Mouse (Mus musculus): ENCODE results near the gene Ptprf.

Ptprf gene

DNA sequence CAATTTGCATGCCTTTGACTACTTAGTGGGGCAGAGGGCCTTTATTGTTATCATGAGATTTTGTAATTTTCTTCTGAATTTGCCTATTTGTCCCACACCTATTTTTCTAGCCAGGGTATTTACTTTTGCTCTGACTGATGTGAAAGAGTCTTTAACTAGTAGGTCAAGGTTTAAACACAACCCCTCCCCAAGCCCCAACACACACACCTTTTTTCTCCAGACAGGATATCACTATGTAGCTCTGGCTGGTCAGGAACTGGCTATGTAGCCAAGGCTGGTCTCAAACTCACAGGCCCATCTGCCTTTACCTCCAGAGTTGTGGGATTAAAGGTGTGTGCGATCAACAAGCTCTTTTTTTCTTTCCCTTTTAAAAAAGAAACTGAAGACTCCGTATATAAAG lies 92.1 kb downstream of the Ptprf start:
- no peak for DNase-seq

DNA sequence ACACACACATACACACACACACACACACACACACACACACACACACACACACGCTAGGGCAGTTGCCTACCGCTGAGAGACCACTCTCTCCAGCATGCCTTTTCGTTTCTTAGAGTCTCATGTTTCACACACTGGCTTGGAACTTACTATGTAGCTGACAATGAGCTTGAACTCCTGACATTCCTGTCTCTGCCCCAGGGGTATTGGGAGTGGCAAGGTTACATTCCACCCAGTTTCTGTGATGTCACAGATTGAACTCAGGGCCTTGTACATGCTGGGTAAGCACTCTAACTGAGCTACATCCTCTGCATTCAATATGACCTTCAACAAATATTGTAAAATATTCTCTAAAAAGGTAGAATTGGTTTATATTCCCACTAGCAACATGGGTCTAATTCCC lies 92.6 kb downstream of the Ptprf start:
- DNase-seq: no peak

DNA sequence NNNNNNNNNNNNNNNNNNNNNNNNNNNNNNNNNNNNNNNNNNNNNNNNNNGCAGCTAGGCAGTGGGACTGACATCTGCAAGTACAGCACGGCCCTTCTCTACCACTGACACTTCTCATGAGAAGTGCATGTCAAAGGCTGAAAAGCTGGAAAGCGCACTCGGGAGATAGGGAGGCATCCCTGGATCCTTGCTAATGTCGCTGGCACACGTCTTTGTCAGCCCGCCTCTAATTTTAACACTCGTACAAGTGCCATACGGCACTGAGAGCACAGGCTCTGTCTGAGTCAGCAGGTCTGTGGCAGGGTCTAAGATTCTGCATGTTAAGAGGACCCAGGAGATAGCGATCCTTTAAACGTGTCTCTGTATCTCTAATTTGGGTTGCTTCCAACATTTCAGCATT lies 95.0 kb downstream of the Ptprf start:
- DNase-seq: no peak

DNA sequence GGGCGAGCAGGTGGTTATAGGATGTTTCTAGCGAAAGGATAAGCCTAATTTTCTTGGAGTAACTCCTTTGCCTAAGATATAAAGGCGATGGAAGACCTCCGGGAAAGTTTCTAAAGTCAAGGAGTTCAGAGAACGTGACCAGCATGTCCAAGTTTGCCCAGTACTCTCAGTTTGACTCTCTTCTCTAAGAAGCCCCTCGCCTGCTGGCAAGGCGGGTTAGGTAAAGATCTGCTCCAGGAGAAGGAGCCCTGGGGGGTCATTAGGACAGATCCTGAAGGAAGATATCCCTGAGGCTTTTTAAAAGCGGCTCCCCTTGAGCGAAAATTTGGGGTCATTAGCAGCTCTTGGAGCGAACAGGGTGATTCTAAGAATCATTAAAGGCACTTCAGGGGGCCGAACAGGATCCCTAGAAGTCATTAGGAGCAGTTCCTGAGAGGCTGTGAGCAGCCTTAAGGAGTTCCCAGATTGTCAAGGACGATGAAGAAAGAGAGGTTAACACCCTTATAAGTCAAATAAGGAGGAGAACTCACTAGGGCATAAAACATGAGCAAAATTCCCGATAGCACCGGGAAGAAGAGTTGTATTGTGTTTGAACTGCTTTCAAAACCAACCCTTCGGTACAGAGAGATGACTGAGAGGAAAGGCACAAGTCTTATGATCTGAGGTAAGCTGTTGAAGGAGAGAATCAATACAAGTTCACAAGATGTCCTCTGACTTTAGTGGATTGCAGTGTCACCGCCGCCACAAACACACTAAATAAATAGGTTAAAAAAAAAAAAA lies 110.7 kb downstream of the Ptprf start:
- DNase-seq: no peak

DNA sequence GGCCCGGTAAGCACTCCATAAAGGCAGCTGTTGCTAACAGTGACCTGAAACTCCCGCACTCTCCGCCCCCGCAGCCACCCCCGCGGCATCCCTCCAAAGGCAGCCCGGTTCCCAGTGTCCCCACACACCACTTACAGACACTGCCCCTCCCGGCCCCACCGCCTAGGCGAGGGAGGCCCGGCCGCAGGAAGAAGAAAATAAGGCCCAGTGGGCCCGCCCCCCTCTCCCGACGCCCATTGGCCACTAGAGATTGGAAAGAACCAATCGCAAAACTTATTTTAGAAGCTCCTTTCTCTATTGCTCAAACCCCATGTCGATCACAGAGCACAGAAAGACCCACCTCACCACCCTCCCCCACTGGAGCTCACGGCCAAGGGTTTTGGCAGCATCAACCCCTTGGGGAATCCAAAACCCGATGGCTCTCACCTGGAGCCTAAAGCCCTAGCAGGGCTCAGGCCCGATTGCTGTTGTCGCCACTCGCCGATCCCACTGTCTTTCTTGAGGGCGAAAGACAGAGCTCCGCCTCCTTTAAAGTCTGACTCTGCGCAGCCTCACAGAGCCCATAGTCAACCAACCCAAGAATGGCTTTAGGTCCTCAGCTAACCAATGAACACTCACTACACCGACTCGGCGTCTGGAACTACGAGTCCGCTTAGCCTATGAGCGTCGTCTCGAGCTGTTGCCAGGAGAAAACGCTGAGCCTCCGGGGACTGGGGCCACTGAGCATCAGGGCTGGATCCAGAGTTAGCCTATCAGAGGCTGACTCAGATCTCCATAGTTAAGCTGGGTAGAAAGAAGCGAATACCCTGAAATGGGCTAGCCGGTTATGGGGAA lies 111.5 kb downstream of the Ptprf start, which contains the start of gene Kdm4a:
Gene Kdm4a, minus strand, starts transcription at position 577 of the 834 bp plus-strand sequence.
- DNase-seq: peak; percentile 95 to 96

DNA sequence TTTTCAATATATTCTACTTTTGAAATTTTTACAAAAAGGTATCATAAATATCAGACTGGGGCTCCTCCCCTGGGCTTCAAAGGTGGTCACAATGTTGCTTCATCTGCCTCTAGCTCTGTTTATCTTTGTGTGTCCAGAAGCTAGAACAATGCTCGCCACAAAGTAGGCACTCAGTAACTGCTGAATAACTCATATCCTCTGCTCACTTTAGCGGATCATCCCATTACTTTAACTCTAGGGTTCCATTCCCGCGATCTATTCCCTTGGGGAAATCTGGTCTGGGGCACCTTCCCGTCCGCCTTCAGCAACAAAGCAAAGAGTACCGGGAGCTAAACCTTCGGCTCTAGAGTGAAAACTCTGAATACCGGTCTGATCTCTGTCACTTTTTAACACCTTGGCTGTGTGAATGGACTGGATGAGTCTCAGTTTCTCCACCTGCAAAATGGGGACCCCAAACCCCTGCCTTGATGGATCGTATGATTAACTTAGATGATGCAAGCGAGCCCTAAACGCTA lies 112.2 kb downstream of the Ptprf start:
- no peak for DNase-seq

DNA sequence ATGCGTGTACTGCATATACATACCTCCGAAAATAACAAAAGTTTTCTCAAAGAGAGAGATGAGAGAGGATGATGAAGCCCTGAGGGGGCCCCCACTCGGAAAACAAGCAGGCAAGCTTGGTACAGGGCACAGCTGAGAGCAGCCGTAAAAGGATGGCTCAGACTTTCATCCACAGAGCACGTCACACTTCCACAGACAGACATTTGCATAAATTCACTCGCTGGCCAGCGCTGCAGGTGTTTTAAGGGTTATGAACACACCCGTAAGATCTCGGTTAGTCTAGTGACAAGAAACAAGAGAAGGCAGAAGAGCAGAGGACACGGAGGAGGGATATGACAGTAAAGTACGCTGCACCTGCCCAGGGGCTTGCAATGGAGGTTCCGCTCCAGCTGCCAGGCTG lies 118.7 kb downstream of the Ptprf start:
- DNase-seq: no peak

DNA sequence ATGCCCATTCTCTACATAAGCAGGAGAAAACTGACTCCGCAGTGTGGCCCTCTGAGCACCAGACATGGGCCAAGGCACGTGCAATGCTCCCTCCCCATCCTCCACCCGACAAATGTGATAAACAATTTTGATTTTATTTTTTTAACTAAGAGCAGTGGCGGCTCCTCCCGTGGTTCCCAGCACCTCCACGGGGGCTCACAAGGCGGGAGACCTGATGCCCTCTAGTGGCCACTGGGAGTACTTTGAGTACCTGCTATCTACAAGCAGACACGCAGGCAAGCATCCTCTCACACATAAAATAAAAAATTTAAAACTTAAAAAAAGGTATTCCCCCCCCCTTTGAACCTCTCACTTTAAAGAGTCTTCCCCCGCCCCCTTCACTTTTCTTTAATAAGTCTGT lies 120.2 kb downstream of the Ptprf start:
- no peak for DNase-seq

DNA sequence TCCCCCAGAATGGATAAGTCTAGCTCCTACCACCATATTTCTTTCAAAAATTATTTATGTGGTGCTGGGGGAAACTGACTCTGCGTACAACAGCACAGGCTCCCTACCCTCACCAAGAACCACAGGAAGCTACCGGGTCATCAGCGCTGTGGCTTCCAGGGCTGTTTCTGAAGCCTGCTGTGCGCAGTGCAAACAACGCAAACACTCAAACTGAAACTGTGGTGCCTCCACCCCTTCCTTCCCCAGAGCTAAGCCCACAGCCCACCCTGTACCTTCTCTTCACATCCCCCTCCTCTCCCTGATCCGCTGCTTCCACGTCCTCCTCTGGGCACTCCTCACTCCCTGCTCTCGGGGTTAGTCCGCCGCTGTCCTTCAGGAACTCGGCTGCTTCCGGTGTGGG lies 129.1 kb downstream of the Ptprf start:
- no peak for DNase-seq

All from lung, adult 18-20 months (tissue).